Mouse (Mus musculus) E14TG2a.4 (cell line): ENCODE results near the gene Rnf216.

Source experiments
- CTCF ChIP-seq: conservative IDR thresholded peaks from 2 replicates; pipeline ENCODE4 v1.5.1; 2014; ENCODE audit warnings: low read length
- NANOG ChIP-seq: IDR thresholded peaks from 2 replicates; pipeline ENCODE4 v1.6.1; 2014; ENCODE audit warnings: borderline replicate concordance, low read length, mixed read lengths
- POU5F1 ChIP-seq: IDR thresholded peaks from 2 replicates; pipeline ENCODE4 v1.6.1; 2014; ENCODE audit warnings: low read length, borderline replicate concordance

DNA sequence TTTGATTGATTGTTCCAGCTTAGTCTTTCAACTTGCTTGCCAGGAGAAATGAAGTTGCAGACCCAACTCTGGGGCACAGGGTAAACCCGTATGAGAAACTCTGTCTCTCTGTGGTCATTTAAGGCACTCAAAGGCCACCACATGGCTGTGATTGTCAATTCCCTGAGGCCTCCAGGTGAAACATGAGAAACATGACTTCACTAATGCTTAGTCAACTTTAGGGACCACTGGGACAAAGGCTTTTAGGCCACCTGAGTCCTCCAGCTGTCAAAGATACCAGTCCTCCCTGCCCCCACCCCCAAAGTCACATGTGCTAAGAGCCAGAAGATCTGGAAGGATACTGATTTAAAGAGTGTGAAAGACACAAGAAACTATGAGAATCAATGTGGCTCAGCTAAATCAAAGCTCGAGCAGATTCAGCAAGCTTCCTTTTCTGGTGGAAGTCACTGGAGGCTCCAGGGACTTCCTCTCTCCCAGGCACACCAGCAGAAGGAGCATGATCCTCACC, 80.1 kb downstream of the Rnf216 start:
- TF ChIP-seq CTCF (no peak), POU5F1 (no peak), NANOG (no peak)
